Mouse (Mus musculus) heart, postnatal 0 days (tissue): ENCODE results near the gene Pdhx. TPM values are rescaled to one million over a fixed set of nuclear protein-coding genes. Genes with fewer than 3 reads are reported as not detected.

Experiments used
- ATAC-seq: fragments of 200-750 bp; cut with Nextera tagmentation; 2 replicates; pipeline ENCODE4 v1.8.0; 2017; ENCODE audit warnings: low read depth, moderate number of reproducible peaks, moderate library complexity; ENCODE audit not compliant: insufficient read depth
- DNase-seq: peaks from one replicate; pipeline ENCODE4 v3.0.0-alpha.2; 2016; ENCODE audit warnings: low spot score
- H3K27ac ChIP-seq: fragments of 300-500 bp; sonication (generic); 2 replicates; pipeline ENCODE4 v1.5.1; 2014; ENCODE audit warnings: low read depth, mild to moderate bottlenecking
- H3K27me3 ChIP-seq: fragments of 300-500 bp; sonication (generic); 2 replicates; pipeline ENCODE4 v1.6.1; 2014; ENCODE audit warnings: low read length, mixed read lengths; ENCODE audit not compliant: control insufficient read depth, insufficient read depth
- H3K36me3 ChIP-seq: fragments of 300-500 bp; sonication (generic); replicated peaks from 2 replicates; pipeline ENCODE4 v1.6.1; 2014; ENCODE audit warnings: low read length, mixed read lengths; ENCODE audit not compliant: control insufficient read depth, insufficient read depth
- H3K4me1 ChIP-seq: fragments of 300-500 bp; sonication (generic); 2 replicates; pipeline ENCODE4 v1.6.1; 2014; ENCODE audit warnings: antibody characterized with exemption; ENCODE audit not compliant: control insufficient read depth, insufficient read depth
- H3K4me2 ChIP-seq: fragments of 300-500 bp; sonication (generic); 2 replicates; pipeline ENCODE4 v1.6.1; 2014; ENCODE audit warnings: low read depth, mild to moderate bottlenecking, low read length, moderate library complexity
- H3K4me3 ChIP-seq: fragments of 300-500 bp; sonication (generic); 2 replicates; pipeline ENCODE4 v1.5.1; 2014; ENCODE audit warnings: low read depth, low read length
- H3K9ac ChIP-seq: fragments of 300-500 bp; sonication (generic); replicated peaks from 2 replicates; pipeline ENCODE4 v1.6.1; 2014; ENCODE audit warnings: low read depth, low read length, mixed read lengths
- H3K9me3 ChIP-seq: fragments of 300-500 bp; sonication (generic); replicated peaks from 2 replicates; pipeline ENCODE4 v1.6.1; 2016; ENCODE audit warnings: low read length; ENCODE audit not compliant: control insufficient read depth
- CTCF ChIP-seq: IDR thresholded peaks from 2 replicates; pipeline ENCODE4 v1.5.1; 2016; ENCODE audit warnings: antibody characterized with exemption, control low read depth, low read depth
- EP300 ChIP-seq: IDR thresholded peaks from 2 replicates; pipeline ENCODE4 v1.6.1; 2016; ENCODE audit warnings: antibody characterized with exemption, low read depth
- WGBS: fragments of 180-500 bp; shearing (Covaris S2); extraction: QIAGEN DNeasy Blood & Tissue Kit; methylation state at CpG from one replicate; pipeline ENCODE4 v1.1.7; 2014; 5-methylcytosine and 5-hydroxymethylcytosine counted together
- polyA plus RNA-seq: library from polyadenylated mRNA; unstranded; fragments of >200 nt; fragmentation: Nextera tagmentation; extraction: Ambion mirVana; gene quantifications from 2 replicates; pipeline ENCODE4 v1.2.1, GENCODE M21; 2015
- total RNA-seq: library from RNA; depleted of rRNA; stranded (reverse); fragments of >200 nt; gene quantifications from 2 replicates; pipeline ENCODE4 v1.2.3, GENCODE M21; 2014; ENCODE audit warnings: low replicate concordance

The Pdhx gene
- total and polyA plus RNA-seq, 2 experiments from 2014 or later = 50.5 to 99.2 TPM

DNA sequence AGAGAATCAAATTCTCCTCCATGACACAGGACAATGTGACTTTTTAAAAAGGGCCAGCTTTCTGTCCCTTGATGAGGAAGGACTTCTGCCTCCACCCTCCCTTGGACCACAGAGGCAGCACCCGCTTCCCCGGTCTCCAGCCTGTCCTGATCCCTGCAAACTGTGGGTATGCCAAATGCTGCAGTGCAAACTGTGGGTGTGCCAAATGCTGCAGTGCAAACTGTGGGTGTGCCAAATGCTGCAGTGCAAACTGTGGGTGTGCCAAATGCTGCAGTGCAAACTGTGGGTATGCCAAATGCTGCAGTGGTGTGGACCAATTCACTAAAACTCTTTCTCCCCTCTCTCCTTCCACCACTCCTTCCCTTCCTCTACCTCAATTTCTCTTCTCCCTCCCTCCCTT, 32.9 kb upstream of the Pdhx start:
- TF ChIP-seq EP300 (no peak), CTCF (no peak)
- no peak for ATAC-seq
- H3K4me3 ChIP-seq = no peak overlapping the region
- H3K9me3 ChIP-seq = no peaks in the 10 kb centered on the region
- 76% methylated on average over 2 of the region's 2 CpGs for WGBS
- no peak overlapping the region for H3K4me2 ChIP-seq
- H3K36me3 ChIP-seq = no peaks in the 10 kb centered on the region
- no peak overlapping the region for H3K27ac ChIP-seq
- no peaks in the 10 kb centered on the region for H3K27me3 ChIP-seq
- H3K4me1 ChIP-seq = no peaks in the 10 kb centered on the region
- no peak for DNase-seq
- H3K9ac ChIP-seq = no peak overlapping the region

DNA sequence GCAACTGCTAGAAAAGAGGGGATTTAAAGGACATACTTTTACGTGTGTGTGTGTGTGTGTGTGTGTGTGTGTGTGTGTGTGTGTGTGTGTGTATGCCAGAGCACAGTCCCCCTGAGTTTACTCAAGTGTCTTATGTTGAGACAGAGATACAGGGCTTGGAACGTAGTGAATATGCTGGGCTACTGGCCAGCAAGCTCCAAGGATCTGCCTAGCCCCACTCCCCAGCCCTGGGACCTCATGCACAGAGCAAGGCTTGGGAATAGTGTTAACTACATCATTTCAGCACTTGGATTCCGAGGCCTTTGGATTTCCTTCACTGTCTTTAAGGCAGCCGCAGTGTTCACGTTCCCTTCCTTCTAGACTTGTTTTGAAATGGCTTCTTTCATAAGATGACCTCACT, 29.3 kb upstream of the Pdhx start:
- no peak for ATAC-seq
- no peaks in the 10 kb centered on the region for H3K27me3 ChIP-seq

DNA sequence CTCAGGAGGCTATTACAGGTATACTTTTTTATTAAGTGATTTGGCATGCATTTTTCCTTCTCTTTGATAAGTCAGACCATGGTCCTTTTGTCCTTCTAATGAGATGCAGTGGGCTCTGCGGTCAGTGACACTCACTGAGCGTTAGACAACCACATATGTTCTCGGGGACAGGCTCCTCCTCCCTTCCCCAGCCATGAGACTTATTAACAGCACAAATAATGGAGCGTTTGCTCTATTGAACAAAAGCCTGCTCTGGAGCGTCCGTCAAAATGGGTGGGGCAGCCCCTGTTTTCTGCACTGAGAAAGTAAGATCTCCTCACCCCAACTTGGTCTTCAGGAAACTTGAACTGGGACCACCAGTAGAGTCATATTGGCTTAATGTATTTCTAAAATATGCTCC, 16.2 kb upstream of the Pdhx start:
- ATAC-seq = no peak

More for the DNA sequence above, 29.3 kb upstream of the Pdhx start:
- 49% methylated on average over 5 of the region's 5 CpGs for WGBS
- Histone ChIP-seq H3K4me1 (no peaks in the 10 kb centered on the region), H3K9me3 (no peaks in the 10 kb centered on the region), H3K27ac (no peak overlapping the region), H3K4me3 (no peak overlapping the region), H3K36me3 (no peaks in the 10 kb centered on the region), H3K4me2 (no peak overlapping the region), H3K9ac (no peak overlapping the region)
- DNase-seq = no peak
- TF ChIP-seq EP300 (no peak), CTCF (no peak)

DNA sequence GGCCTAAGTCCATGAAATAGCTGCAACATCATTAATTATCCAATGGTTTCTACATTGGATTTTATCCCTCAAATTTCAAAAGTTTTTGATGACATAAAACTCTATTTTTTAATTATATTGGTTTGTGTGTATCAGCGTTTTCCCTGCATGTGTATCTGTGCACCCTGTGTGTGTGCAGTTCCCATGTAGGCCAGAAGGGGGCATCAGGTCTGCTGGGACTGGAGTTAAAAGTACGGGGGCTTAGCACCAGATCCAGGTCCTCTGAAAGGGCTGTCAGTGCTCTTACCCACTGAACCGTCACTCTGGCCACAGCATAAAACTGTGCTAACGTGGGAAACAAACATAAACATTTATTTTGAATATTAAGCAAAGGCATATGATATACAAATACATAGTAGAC, 14.8 kb upstream of the Pdhx start:
- no peak for DNase-seq
- WGBS = 95% methylated on average over 4 of the region's 4 CpGs

More for the DNA sequence above, 16.2 kb upstream of the Pdhx start:
- TF ChIP-seq CTCF = no peak
- Histone ChIP-seq H3K9me3 (no peaks in the 10 kb centered on the region), H3K9ac (no peak overlapping the region), H3K36me3 (peaks cover 46% of the 10 kb centered on the region), H3K4me2 (no peak overlapping the region), H3K27me3 (no peaks in the 10 kb centered on the region), H3K4me1 (no peaks in the 10 kb centered on the region), H3K4me3 (no peak overlapping the region), H3K27ac (no peak overlapping the region)
- no peak for DNase-seq
- WGBS = 88% methylated on average over 6 of the region's 6 CpGs

DNA sequence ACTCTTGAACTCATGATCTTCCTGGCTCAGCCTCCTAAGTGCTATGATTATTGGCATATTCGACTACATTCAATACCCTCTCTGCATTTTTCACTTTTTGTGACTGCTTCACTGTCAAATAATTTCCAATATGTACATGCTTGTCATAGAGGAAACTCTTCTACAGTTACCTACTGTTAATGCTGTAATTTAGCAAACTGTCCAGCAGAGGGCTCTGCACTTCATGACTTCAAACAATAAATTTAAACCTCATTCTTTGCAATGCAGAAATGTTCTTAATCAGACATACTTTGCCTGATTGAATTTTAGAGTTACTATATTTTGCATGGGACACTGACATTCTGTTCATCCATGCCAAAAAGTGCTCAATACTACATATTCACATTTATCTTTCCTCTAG, 13.1 kb upstream of the Pdhx start:
- DNase-seq (peak; percentile 46), ATAC-seq (no peak)
- Histone ChIP-seq H3K27me3 (no peaks in the 10 kb centered on the region), H3K9me3 (no peaks in the 10 kb centered on the region), H3K4me2 (no peak overlapping the region), H3K4me3 (no peak overlapping the region), H3K27ac (no peak overlapping the region), H3K36me3 (peaks cover 31% of the 10 kb centered on the region), H3K9ac (no peak overlapping the region), H3K4me1 (no peaks in the 10 kb centered on the region)
- TF ChIP-seq EP300 = no peak
- peak; percentile 72 for TF ChIP-seq CTCF
- 5% methylated on average over 1 of the region's 1 CpGs for WGBS

More for the DNA sequence above, 14.8 kb upstream of the Pdhx start:
- Histone ChIP-seq H3K4me2 (no peak overlapping the region), H3K27ac (no peak overlapping the region), H3K4me3 (no peak overlapping the region), H3K36me3 (peaks cover 33% of the 10 kb centered on the region), H3K9me3 (no peaks in the 10 kb centered on the region), H3K27me3 (no peaks in the 10 kb centered on the region), H3K4me1 (no peaks in the 10 kb centered on the region), H3K9ac (no peak overlapping the region)
- TF ChIP-seq CTCF = no peak
- no peak for TF ChIP-seq EP300
- no peak for ATAC-seq

DNA sequence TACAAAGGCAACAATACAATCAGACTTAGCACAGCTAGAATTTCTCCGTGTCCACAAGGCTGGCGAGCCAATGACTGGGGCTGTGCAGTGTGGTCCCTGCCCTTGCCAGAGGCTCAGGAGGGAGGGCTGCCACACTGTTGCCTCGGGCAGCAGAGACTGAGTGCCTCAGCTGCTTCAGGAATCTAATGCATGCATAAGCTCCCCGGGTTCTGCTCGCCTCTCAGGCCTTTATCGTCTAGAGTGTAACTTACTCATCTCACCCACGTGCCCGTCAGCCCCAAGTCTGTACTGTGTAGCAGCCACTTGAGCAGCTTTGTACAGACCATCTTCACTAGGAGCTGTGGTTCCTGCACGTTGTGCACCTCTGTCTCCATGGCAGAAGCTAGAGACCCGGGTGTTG, 12.3 kb upstream of the Pdhx start:
- TF ChIP-seq CTCF = no peak
- TF ChIP-seq EP300 = no peak
- Histone ChIP-seq H3K4me1 (no peaks in the 10 kb centered on the region), H3K27ac (no peak overlapping the region), H3K4me2 (no peak overlapping the region), H3K27me3 (no peaks in the 10 kb centered on the region), H3K4me3 (no peak overlapping the region), H3K36me3 (peaks cover 31% of the 10 kb centered on the region), H3K9ac (no peak overlapping the region), H3K9me3 (no peaks in the 10 kb centered on the region)
- no peak for ATAC-seq
- WGBS = 38% methylated on average over 10 of the region's 10 CpGs
- no peak for DNase-seq
